Mouse (Mus musculus): ENCODE data around the gene Gm13124.
"Not testable (repeated sequence)": the region's sequence is repeated elsewhere in the genome, so short reads cannot be mapped to it uniquely, and the experiment has no call there.

Gene Gm13124

DNA sequence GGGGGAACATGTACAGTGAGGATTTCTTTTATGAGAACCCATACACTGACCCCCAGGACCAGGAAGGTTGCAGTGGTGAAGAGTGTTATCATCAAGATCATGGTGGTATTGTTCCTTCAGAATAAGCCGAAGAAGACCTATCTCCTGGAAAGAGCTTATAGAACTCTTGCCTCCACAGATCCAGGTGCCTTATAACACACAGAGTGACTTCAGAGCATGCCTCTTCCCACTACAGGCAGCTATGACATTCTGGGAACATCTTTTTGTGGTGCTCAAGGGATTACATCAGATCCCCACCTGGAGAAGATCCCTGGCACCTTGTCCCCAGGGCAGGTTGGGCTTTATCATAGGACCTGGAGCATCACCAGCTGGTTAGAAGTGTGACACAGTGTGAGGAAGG, at the start of gene Gm13124:
Gene Gm13124, minus strand, starts transcription at position 101 of the 400 bp plus-strand sequence.
- DNase-seq (ENCODE audit: low spot score) = no peak

- no peak for DNase-seq (ENCODE audit: low spot score)
Observed at GRCm38 (mm10) chr4:144614586-144614985, 49.7 kb upstream of the Gm13124 start.

DNA sequence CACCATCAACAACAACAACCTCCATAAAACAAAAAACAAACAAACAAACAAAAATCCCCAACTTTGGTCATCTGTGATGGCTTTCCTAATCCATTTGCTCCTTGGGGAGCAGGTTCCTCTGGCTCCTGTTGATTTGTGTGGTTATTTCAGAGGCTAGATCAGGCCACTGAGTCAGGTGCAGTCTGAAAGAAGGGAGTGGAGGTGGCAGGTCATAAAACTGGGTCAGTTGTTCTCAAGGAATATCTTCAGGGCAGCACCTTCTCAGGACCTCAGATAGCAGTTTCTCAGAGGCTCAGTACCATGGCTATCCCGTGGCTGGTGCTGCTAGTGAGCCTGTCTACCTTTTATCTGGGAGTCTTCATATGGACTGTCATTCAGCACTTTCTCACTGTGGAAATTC, 48.5 kb upstream of the Gm13124 start, which contains the start of gene Aadacl4:
Gene Aadacl4, plus strand, starts transcription at position 301 of the 400 bp plus-strand sequence.
- DNase-seq (ENCODE audit: low spot score) = no peak

DNA sequence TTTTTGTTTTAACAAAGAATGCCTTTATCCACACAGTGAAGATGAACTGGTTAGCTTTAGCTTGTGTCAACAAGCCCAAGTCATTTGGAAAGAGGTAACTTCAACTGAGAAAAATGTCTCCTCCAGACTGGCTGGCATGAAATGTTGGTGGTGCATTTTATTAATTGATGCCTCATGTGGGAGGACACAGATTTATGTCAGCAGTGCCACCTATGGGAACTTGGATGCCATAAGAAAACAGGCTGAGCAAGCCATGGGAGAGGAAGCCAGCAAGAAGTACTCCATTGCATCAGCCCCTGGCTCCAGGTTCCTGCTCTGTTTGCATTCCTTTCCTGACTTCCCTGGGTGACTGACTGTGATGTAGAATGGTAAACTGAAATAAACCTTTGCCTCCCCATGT, 27.9 kb upstream of the Gm13124 start:
- DNase-seq (ENCODE audit: low spot score) = no peak

DNA sequence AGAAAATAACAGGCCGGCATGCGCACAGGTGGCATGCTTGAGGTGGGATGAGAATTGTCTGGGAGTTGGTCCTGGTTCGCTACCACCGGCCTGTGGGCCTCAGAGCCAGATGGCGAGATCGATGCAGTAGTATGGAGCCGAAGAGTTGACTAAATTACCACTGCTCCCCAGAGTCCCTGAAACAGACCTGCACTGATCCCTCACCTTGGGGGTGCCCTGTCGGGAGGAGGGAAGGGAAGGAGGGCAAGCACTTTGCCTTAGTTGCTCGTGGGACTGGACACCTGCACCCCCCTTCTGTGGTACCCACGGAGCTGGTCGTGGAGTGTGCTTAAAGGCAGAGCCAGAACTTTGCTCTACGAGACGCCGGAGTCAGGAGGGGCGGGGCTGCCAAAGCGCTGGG, 21.3 kb upstream of the Gm13124 start:
- not testable (repeated sequence) for DNase-seq (ENCODE audit: low spot score)

DNA sequence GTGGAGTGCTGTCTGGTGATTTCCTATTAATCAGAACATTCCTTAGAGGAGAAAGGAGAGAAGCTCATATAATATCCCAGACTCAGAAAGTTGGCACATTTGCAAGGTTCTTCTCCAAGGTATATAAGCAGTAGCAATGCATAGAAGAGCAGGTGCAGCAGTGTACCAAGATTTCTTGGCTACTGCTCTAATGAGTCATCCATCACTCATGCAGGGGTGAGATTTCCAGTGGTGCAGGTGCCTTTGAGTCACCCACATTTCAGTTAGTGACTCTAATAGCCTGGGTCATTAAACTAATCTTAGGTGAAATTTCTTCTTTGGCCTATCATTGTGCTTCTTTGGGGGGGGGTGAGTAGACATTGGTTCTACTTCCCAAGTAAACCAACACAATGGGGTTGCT, 2.8 kb upstream of the Gm13124 start:
- DNase-seq (ENCODE audit: low spot score) = no peak

DNA sequence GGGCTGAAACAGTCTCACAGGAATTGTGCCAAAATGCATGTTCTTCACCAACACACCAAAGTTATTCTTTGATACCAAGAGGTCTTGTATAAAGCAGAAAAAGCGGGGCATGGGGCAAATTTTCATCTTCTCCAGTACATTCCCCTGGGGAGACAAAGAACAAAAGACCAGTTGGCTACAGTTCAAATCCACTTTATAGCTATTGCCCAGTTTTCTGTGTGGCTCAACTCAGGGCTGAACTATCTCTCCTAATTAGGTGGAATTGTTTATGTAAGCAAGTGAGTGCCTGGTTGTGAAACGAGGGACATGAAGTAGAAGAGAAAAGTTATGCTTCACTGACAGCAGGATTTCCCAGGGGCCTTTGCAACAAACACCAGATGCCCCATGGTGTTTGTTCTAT, 3.7 kb downstream of the Gm13124 start:
- no peak for DNase-seq (ENCODE audit: low spot score)

GRCm38 (mm10) chr4:144559792-144560191, 5.1 kb downstream of the Gm13124 start:
- no peak for DNase-seq (ENCODE audit: low spot score)

DNA sequence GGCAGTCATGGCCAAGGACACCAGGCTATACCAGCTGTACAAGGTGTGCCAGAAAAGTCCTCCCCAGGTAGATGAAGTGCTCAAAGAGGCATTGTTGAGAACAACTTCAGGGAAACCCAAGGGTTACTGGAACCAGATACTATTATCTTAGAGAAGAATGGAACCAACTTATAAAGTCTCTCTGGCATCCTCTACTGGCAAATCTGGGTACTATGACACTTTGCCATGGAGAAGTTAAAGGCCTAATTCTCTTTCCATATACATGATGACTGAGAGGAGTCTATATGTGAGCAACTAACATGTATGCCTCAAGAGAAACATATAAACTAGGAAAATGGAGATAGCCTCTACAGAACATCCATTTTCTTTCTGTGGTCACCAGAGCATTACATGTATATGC, 13.8 kb downstream of the Gm13124 start:
- DNase-seq (ENCODE audit: low spot score) = no peak

- DNase-seq (ENCODE audit: low spot score) = not testable (repeated sequence)
Observed at GRCm38 (mm10) chr4:144545339-144545738, 19.6 kb downstream of the Gm13124 start.

- DNase-seq (ENCODE audit: low spot score) = no peak
Observed at GRCm38 (mm10) chr4:144544689-144545088, 20.2 kb downstream of the Gm13124 start.

DNA sequence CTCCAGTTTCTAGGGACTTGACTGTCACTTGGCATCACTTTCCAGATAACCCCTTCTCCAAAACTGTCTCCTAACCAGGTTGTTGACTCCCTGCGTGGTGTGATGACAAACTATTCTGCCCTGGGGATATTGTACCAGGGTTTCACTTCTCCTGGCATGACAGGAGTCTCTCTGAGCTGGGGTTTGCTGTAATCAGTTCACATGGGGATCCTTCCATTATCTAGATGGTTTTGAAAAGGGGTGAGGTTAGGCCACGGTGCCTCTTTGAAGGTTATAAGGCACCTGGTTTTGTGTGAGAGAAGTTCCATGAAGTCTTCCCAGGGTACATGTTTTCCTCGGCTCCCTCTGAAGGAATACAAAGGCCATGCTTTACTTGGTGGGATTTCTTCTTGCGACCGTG, 45.4 kb downstream of the Gm13124 start, which contains the start of gene 9430007A20Rik:
Gene 9430007A20Rik, plus strand, starts transcription at position 301 of the 400 bp plus-strand sequence.
- no peak for DNase-seq (ENCODE audit: low spot score)

GRCm38 (mm10) chr4:144506518-144506917, 58.4 kb downstream of the Gm13124 start:
- no peak for DNase-seq (ENCODE audit: low spot score)
